Mouse (Mus musculus) adipocyte (in vitro differentiated cells): ENCODE measurements at regions not wholly inside any gene's neighbourhood (a gene's known extent, or its start where the extent isn't known, plus 50 kb on each side); places are given as distances from the start of the nearest gene placed in this dataset.
A peak's percentile ranks its signal among the peaks of the same experiment; 100 is the strongest.

Experiments
- DNase-seq: peaks from one replicate; pipeline ENCODE4 v3.0.0-alpha.2; 2016; ENCODE audit warnings: low spot score

GRCm38 (mm10) chr16:85743022-85743421 is 59.9 kb downstream of the Adamts1 start:
- DNase-seq, result peak; percentile 62

DNA sequence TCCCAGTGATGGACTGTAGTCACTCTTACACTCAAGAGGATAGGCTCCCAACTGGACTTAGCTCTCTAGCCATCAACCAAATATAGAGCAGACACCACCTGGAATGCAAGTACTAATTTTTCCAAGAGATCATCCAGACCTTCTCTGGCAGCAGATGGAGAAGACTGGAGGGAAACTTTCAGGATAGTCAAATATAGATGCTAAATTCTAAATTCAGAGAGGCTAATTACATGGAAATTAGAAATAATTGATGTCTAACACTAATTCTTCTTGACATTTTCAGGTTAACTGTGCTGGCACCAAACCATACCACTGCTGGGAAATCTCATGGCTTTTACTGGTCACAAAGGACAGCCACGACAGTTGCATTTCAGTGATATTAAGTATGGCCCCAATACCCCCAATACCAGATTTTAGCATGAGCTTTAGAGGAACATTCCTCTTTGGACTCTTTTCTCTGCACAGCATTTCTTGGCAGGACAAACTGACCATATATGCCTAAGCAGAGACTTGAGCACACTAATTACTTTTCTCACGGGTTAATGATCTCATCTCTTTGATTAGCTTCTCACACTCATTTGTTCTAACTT is 64.2 kb downstream of the Adamts1 start:
- no peak for DNase-seq

- DNase-seq, result no peak
Measured at GRCm38 (mm10) chr16:85728026-85728425, 74.9 kb downstream of the Adamts1 start.

GRCm38 (mm10) chr16:85721968-85722367 is 80.9 kb downstream of the Adamts1 start:
- DNase-seq, result peak; percentile 43

- no peak for DNase-seq
Measured at GRCm38 (mm10) chr16:85712291-85712690, 90.6 kb downstream of the Adamts1 start.

DNA sequence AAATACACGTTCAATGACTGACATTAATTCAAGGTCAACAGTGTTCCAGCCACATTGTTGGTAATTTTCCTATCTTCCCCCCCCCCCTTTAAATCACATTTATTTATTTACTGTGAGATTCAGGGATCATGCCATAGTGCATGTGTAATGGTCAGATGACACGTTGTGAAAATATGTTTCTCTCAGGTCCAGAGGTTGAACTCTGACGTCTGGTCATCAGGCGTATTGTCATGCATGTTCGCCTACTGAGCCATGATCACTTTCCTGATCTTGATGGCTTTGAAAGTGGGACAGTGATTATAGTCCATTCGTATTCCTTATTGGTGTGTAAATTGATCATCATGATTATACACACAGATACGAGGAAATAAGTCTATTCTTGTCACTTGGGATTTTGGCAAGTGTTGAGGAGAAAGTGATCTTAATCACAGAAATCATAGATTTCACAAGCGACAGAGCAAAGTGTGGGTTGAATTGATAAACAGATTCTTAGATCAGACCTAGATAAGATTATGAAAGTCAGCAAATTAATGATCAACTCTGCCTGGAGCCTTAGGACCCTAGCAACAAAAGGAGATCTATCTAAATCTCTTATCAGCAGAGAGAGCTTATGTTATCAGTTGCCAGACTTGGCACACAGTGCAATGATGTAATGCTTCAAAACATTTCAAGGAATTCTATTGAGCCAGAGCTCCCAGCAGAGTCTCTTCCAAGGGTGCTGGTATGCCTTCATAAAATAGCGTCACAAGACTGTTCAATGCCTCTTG is 98.5 kb downstream of the Adamts1 start:
- DNase-seq, result no peak

- DNase-seq, result no peak
Measured at GRCm38 (mm10) chr16:85702889-85703480, 99.9 kb downstream of the Adamts1 start.

DNA sequence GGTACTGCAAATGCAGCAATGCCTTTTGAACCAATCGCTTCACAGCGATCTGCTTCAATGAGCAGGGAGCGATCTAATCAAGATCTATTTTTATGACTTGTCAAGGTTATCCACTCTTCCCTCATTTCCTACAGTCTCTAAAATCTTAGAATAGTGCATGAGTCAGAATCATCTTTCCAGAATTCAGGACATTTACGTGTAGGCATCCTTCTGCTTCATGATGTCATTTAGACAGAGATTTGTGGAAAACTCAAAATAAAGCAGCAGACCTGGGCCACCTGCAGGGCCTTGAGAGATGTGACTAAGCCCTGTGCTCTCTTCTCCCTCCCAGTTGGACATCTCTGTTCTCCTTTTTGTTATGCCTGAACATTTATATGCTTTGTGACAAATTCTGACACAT is 103.6 kb downstream of the Adamts1 start:
- DNase-seq, result no peak

DNA sequence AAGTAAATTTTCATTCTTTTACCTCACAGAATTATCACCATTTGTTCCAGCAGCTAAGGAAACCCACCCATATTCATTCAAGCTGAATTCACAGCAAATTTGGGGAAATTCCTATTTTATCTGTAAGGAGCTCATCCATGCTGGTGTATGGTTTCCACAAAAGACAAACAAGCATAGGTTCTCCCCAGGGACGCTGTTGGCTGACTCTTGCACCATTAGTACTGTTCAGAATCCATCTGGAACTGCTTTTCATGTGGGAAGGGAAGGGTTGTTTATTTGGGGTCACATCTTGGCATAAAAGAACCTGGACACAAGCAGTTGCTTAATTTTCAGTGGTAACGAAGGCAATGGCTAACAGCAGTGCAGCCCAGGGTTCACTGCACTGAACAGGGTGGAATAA is 120.2 kb downstream of the Adamts1 start:
- peak; percentile 56 for DNase-seq

- DNase-seq, result no peak
Measured at GRCm38 (mm10) chr16:85680351-85680750, 122.6 kb downstream of the Adamts1 start.

GRCm38 (mm10) chr16:85678781-85679180 is 124.1 kb downstream of the Adamts1 start:
- DNase-seq, result no peak

DNA sequence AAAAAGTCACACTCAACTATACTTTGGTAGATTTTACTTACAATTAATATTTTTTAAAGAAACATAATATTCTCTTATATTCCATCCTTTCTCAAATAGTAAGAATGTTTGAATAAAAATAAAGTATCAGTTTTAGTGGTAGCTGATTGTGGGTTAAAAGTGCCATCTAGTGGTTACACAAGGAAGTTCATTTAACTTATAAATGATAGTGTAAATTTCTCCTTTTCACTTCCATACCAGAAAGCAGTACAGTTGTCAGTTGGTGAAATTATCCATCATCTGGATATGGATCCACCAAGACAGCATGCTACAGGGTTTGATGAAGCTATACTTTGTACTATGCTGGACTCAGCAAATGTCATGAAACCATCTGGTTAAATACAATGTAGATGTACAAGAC is 124.7 kb downstream of the Adamts1 start:
- peak; percentile 59 for DNase-seq

- peak; percentile 56 for DNase-seq
Measured at GRCm38 (mm10) chr16:85677027-85677426, 123.8 kb upstream of the Cyyr1 start.

DNA sequence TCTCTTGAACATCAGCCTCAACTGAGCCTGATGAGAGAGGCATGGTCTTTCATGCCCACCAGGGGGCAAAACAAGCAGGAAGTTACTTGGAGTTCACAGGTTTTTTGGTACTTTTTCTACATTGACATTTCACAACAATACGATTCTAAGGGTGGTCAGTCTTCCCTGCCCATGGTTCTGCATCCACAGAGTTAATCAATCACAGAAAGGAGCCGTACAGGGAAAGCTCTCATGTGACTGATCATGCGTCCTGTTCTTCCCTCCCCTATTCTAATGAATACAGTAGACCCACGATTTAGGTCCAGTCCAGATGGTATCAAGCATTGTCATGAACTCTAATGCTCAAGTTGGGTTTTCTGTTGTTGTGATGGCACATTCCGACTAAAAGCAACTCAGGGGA is 115.6 kb upstream of the Cyyr1 start:
- no peak for DNase-seq

GRCm38 (mm10) chr16:85667790-85668189 is 114.6 kb upstream of the Cyyr1 start:
- DNase-seq, result no peak

DNA sequence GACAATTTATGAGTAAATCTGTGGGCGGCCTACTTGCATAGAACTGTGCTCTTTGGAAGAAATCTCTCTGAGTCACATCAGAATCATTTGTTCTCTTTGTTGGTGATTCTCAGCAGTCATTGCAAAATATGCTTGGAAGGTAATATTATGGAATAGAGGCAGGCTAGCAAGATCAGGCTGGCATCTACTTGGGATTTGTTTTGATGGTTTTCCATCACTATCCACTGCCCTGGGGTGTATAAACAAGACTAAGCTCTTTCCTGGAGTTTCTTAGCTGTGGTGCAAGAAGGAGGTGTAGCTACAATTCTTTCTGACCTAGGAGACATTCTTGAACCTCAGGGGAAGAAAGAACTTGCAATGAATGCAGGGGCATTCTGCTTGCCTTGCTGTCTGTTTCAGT is 96.3 kb upstream of the Cyyr1 start:
- no peak for DNase-seq

DNA sequence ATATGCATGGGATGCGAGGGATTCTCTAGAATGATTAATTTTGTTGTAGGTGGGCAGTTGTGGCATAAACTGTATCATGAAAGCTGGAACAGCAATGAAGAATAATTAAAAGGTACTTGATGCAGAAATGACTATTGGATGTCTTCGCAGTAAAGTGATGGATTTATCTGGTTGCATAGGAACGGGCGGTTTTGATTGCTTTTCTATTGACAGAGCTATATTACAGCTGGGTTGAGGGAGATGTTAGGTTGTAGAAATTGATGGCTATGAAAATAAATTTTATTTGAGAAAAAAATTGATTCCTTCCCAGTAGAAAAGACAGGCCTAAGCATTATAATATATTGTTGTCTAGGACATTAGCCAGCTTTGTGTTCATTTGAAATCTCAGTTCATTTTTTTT is 87.8 kb upstream of the Cyyr1 start:
- no peak for DNase-seq

GRCm38 (mm10) chr16:85637079-85637478 is 83.9 kb upstream of the Cyyr1 start:
- DNase-seq, result no peak

DNA sequence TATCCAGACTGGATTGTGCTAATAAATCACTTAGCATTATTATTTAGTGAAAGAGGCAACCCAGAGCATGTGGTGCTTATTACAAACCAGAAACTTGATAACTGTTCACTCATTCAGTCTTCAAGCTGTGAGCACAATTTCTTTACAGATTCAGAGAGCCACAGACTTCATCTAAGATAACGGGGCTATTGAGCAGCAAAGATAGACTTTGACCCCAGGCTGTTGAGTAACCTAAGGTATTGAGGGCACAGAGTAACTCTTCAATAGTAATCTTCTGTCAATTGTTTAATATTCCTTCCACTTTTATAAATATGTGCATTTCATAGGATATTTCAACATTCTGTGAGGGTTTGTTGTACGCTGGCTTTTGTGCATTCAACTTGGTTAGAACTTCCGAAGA is 76.5 kb upstream of the Cyyr1 start:
- no peak for DNase-seq

DNA sequence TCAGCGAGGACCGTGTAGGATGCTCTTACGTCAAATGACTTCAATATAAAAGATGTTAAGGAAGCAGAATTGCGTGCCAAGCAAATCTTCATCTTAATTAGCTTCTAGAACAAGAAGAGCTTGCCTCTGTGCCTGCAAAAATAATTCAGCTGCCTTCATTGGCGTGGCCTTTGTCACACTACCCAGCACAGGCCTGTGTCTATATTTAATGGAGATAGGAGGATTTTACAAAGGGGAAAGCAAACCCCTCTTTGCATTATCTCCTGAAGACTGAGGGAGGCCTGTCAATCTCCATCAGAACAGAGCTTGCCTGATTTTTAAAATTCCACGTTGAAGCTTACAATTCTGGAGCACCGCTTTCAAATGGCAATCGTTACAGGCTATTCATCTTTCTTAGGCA is 71.3 kb upstream of the Cyyr1 start:
- DNase-seq, result no peak

- no peak for DNase-seq
Measured at GRCm38 (mm10) chr16:85604089-85604488, 50.9 kb upstream of the Cyyr1 start.
